Mouse (Mus musculus): ENCODE measurements around the gene Gm49352. TPM values are rescaled to one million over a fixed set of nuclear protein-coding genes. Genes with fewer than 3 reads are reported as not detected.
"Not testable (repeated sequence)": the region's sequence is repeated elsewhere in the genome, so short reads cannot be mapped to it uniquely, and the experiment has no call there.

Gene Gm49352
- not detected in 2 replicates for total RNA-seq (2012; rRNA removed)
- polyA plus RNA-seq (2012; ENCODE audit: insufficient read depth in 1 of 2, insufficient read length in 2 of 2, low read depth in 1 of 2, low replicate concordance in 2 of 2, missing spikeins in 1 of 2) = not detected

GRCm38 (mm10) chr13:61568074-61568473 lies at the start of gene Gm49352:
TSS of gene Gm49352 (minus strand) at chr13:61568174.
- not testable (repeated sequence) for H3K4me3 ChIP-seq (ENCODE audit: control insufficient read depth in 1 of 2, insufficient read depth in 1 of 2, low read depth in 2 of 2, low read length in 2 of 2); DNase-seq (ENCODE audit: low read depth, low spot score); H3K36me3 ChIP-seq (ENCODE audit: control insufficient read depth in 1 of 2, insufficient read depth in 2 of 2, low read length in 2 of 2); H3K4me1 ChIP-seq (ENCODE audit: control insufficient read depth in 1 of 2, insufficient read depth in 2 of 2, low read length in 2 of 2); H3K9ac ChIP-seq (ENCODE audit: control insufficient read depth, low read depth, low read length, poor library complexity, severe bottlenecking); H3K9me3 ChIP-seq (replicated peaks; ENCODE audit: insufficient read depth, low read length); H3K27ac ChIP-seq (ENCODE audit: control insufficient read depth, low read depth, low read length); H3K27me3 ChIP-seq (ENCODE audit: control insufficient read depth in 1 of 2, insufficient read depth in 2 of 2, low read length in 2 of 2); H3K79me2 ChIP-seq (ENCODE audit: control insufficient read depth, insufficient read depth, low read length, poor library complexity)

GRCm38 (mm10) chr13:61570027-61570426 lies 2.1 kb upstream of the Gm49352 start, which contains the start of gene Cts3:
TSS of gene Cts3 (minus strand) at chr13:61570127.
- Histone ChIP-seq H3K4me3 (ENCODE audit: control insufficient read depth in 1 of 2, insufficient read depth in 1 of 2, low read depth in 2 of 2, low read length in 2 of 2) (no peak within 1 kb of the TSS), H3K9me3 (replicated peaks; ENCODE audit: insufficient read depth, low read length) (no peaks in the 10 kb centered on the region), H3K36me3 (ENCODE audit: control insufficient read depth in 1 of 2, insufficient read depth in 2 of 2, low read length in 2 of 2) (no peaks in the 10 kb centered on the region), H3K9ac (ENCODE audit: control insufficient read depth, low read depth, low read length, poor library complexity, severe bottlenecking) (no peak within 1 kb of the TSS), H3K27me3 (ENCODE audit: control insufficient read depth in 1 of 2, insufficient read depth in 2 of 2, low read length in 2 of 2) (no peaks in the 10 kb centered on the region), H3K27ac (ENCODE audit: control insufficient read depth, low read depth, low read length) (no peak within 1 kb of the TSS), H3K79me2 (ENCODE audit: control insufficient read depth, insufficient read depth, low read length, poor library complexity) (no peaks in the 10 kb centered on the region), H3K4me1 (ENCODE audit: control insufficient read depth in 1 of 2, insufficient read depth in 2 of 2, low read length in 2 of 2) (no peaks in the 10 kb centered on the region)
- TF ChIP-seq MAZ (IDR thresholded peaks at IDR 0.05; ENCODE audit: low read depth, low read length) (no peak), SMC3 (IDR thresholded peaks at IDR 0.05; ENCODE audit: low read depth, low read length) (no peak), NELFE (IDR thresholded peaks at IDR 0.05; ENCODE audit: low read depth, low read length) (no peak)
- no peak for DNase-seq (ENCODE audit: low read depth, low spot score)

- H3K27me3 ChIP-seq (ENCODE audit: control insufficient read depth in 1 of 2, insufficient read depth in 2 of 2, low read length in 2 of 2) = no peaks in the 10 kb centered on the region
- no peak for DNase-seq (ENCODE audit: low read depth, low spot score)
- no peaks in the 10 kb centered on the region for H3K4me1 ChIP-seq (ENCODE audit: control insufficient read depth in 1 of 2, insufficient read depth in 2 of 2, low read length in 2 of 2)
- H3K4me3 ChIP-seq (ENCODE audit: control insufficient read depth in 1 of 2, insufficient read depth in 1 of 2, low read depth in 2 of 2, low read length in 2 of 2) = no peak within 1 kb of the TSS
- H3K27ac ChIP-seq (ENCODE audit: control insufficient read depth, low read depth, low read length) = no peak within 1 kb of the TSS
- H3K9me3 ChIP-seq (replicated peaks; ENCODE audit: insufficient read depth, low read length) = no peaks in the 10 kb centered on the region
- no peaks in the 10 kb centered on the region for H3K79me2 ChIP-seq (ENCODE audit: control insufficient read depth, insufficient read depth, low read length, poor library complexity)
- TF ChIP-seq MAZ (IDR thresholded peaks at IDR 0.05; ENCODE audit: low read depth, low read length) (no peak), KAT2A (conservative IDR thresholded peaks at IDR 0.05; ENCODE audit: low read depth, low read length) (no peak), RCOR1 (IDR thresholded peaks at IDR 0.05; ENCODE audit: low read depth, low read length) (no peak), EP300 (IDR thresholded peaks at IDR 0.05; ENCODE audit: low read depth in 1 of 2, low read length in 2 of 2) (no peak), SIN3A (IDR thresholded peaks at IDR 0.05; ENCODE audit: low read length) (no peak), ZNF384 (IDR thresholded peaks at IDR 0.05; ENCODE audit: low read depth, low read length) (no peak), JUND (IDR thresholded peaks at IDR 0.05; ENCODE audit: low read depth, low read length) (no peak), POLR2AphosphoS5 (IDR thresholded peaks at IDR 0.05; ENCODE audit: borderline replicate concordance, low read depth, low read length) (no peak), ELF1 (IDR thresholded peaks at IDR 0.05; ENCODE audit: low read depth, low read length) (no peak), CHD2 (IDR thresholded peaks at IDR 0.05; ENCODE audit: low read length) (no peak)
- no peaks in the 10 kb centered on the region for H3K36me3 ChIP-seq (ENCODE audit: control insufficient read depth in 1 of 2, insufficient read depth in 2 of 2, low read length in 2 of 2)
- H3K9ac ChIP-seq (ENCODE audit: control insufficient read depth, low read depth, low read length, poor library complexity, severe bottlenecking) = no peak within 1 kb of the TSS
Measured at GRCm38 (mm10) chr13:61541631-61542030, 26.3 kb downstream of the Gm49352 start, which contains the start of gene Ctsm. TSS of gene Ctsm (minus strand) at chr13:61541839.

Other genes with a start within 250 kb of the Gm49352 start
- gene Cts7, start 210.0 kb downstream of the Gm49352 start, total RNA-seq (2012; rRNA removed) = not detected in 2 replicates
- not detected for gene Cts7, start 210.0 kb downstream of the Gm49352 start, polyA plus RNA-seq (2012; ENCODE audit: insufficient read depth in 1 of 2, insufficient read length in 2 of 2, low read depth in 1 of 2, low replicate concordance in 2 of 2, missing spikeins in 1 of 2)
- not detected in 2 replicates for gene Ctsm, start 26.3 kb downstream of the Gm49352 start, total RNA-seq (2012; rRNA removed)
- not detected for gene Ctsm, start 26.3 kb downstream of the Gm49352 start, polyA plus RNA-seq (2012; ENCODE audit: insufficient read depth in 1 of 2, insufficient read length in 2 of 2, low read depth in 1 of 2, low replicate concordance in 2 of 2, missing spikeins in 1 of 2)
- not detected in 2 replicates for gene Cts3, start 2.0 kb upstream of the Gm49352 start, total RNA-seq (2012; rRNA removed)
- not detected for gene Cts3, start 2.0 kb upstream of the Gm49352 start, polyA plus RNA-seq (2012; ENCODE audit: insufficient read depth in 1 of 2, insufficient read length in 2 of 2, low read depth in 1 of 2, low replicate concordance in 2 of 2, missing spikeins in 1 of 2)

Measured in MEL (cell line).